Mouse (Mus musculus) thymus, adult 2 months (tissue): ENCODE measurements around the gene Gm47995. TPM values are rescaled to one million over a fixed set of nuclear protein-coding genes. Genes with fewer than 3 reads are reported as not detected.
"Not testable (repeated sequence)": the region's sequence is repeated elsewhere in the genome, so short reads cannot be mapped to it uniquely, and the experiment has no call there.

Experiments
- DNase-seq: peaks from one replicate; pipeline ENCODE4 v3.0.0; 2021
- H3K27ac ChIP-seq: fragments of 200-500 bp; 2 replicates; pipeline ENCODE4 v1.5.1; 2012; ENCODE audit warnings: low read length, control low read depth; ENCODE audit not compliant: control insufficient read depth, insufficient read depth
- H3K27me3 ChIP-seq: fragments of 200-500 bp; 2 replicates; pipeline ENCODE4 v1.6.1; 2012; ENCODE audit warnings: mild to moderate bottlenecking, low read length, moderate library complexity, mixed read lengths; ENCODE audit not compliant: control insufficient read depth, insufficient read depth
- H3K36me3 ChIP-seq: fragments of 200-500 bp; 2 replicates; pipeline ENCODE4 v1.6.1; 2012; ENCODE audit warnings: mild to moderate bottlenecking, low read length, moderate library complexity; ENCODE audit not compliant: control insufficient read depth, insufficient read depth
- H3K4me1 ChIP-seq: fragments of 200-500 bp; replicated peaks from 2 replicates; pipeline ENCODE4 v1.6.1; 2012; ENCODE audit warnings: low read length; ENCODE audit not compliant: control insufficient read depth, insufficient read depth
- H3K4me3 ChIP-seq: fragments of 200-500 bp; 2 replicates; pipeline ENCODE4 v1.5.1; 2012; ENCODE audit warnings: mild to moderate bottlenecking, low read length, control low read depth, moderate library complexity; ENCODE audit not compliant: control insufficient read depth, insufficient read depth
- CTCF ChIP-seq: fragments of 200-500 bp; IDR thresholded peaks from 2 replicates; pipeline ENCODE4 v1.5.1; 2012; ENCODE audit warnings: mild to moderate bottlenecking, control low read depth, low read length, moderate library complexity, borderline replicate concordance; ENCODE audit not compliant: control insufficient read depth, poor library complexity, insufficient read depth; ENCODE audit errors: extremely low read depth
- POLR2A ChIP-seq: fragments of 200-500 bp; IDR thresholded peaks from 2 replicates; pipeline ENCODE4 v1.6.1; 2012; ENCODE audit warnings: mild to moderate bottlenecking, low read length, control low read depth, moderate library complexity; ENCODE audit not compliant: control insufficient read depth, poor library complexity, insufficient read depth; ENCODE audit errors: extremely low read depth
- WGBS: fragments of 180-500 bp; shearing (Covaris S2); methylation state at CpG from one replicate; pipeline ENCODE4 v1.1.7; 2018; 5-methylcytosine and 5-hydroxymethylcytosine counted together
- polyA plus RNA-seq: library from polyadenylated mRNA; depleted of rRNA; stranded (reverse); fragments of >200 nt; gene quantifications from 2 replicates; pipeline ENCODE4 v1.2.3, GENCODE M21; 2012

Gene Gm47995
- polyA plus RNA-seq, 1 experiment: not detected

DNA sequence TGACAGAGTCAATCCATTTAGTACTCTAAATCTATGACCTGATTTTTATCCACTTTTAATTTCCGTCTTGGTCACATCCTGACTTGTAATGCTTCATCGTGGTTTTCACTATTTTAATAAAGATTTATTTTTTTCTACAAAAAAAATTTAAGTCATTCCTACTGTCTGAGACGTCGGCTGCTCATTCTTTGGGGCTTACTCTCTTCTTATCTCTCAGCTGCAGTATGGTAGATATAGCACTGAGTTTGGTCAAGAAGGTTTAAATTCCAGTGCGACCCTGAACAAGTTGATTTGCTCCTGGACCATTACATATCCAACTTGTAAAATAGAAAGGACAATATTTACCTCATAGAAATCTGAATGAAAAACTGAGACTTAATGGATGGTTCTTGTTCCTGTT is 13.4 kb downstream of the Gm47995 start:
- not testable (repeated sequence) for H3K27ac ChIP-seq, H3K36me3 ChIP-seq, DNase-seq, H3K4me3 ChIP-seq, H3K27me3 ChIP-seq, H3K4me1 ChIP-seq
- 97% methylated on average over 5 of the region's 5 CpGs for WGBS

DNA sequence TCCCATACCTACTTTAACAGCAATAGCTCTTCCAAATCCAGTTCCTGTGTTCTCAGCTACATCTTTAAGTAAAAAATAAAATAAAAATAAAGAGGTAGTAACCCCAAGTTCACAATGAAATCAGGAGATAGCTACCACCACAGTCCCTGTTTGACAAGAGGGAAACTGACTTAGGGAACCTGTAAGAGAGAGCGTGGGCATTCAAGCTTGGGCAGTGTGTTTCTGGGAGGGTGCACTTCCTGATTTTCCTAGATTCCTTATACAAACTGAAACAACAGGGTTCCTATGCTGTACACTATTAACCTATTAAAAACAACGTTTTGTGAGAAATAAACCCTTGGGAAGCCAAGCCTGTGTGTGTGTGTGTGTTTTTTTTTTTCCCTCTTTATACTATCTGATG is 16.6 kb downstream of the Gm47995 start:
- Histone ChIP-seq H3K4me1 (0 out of 2 replicates have a peak, but pooled peaks cover 3% of the 10 kb centered on the region), H3K27ac (no peak overlapping the region), H3K36me3 (no peaks in the 10 kb centered on the region), H3K4me3 (no peak overlapping the region), H3K27me3 (no peaks in the 10 kb centered on the region)
- DNase-seq: no peak
- TF ChIP-seq CTCF (no peak), POLR2A (no peak)
- 43% methylated on average over 2 of the region's 2 CpGs for WGBS

DNA sequence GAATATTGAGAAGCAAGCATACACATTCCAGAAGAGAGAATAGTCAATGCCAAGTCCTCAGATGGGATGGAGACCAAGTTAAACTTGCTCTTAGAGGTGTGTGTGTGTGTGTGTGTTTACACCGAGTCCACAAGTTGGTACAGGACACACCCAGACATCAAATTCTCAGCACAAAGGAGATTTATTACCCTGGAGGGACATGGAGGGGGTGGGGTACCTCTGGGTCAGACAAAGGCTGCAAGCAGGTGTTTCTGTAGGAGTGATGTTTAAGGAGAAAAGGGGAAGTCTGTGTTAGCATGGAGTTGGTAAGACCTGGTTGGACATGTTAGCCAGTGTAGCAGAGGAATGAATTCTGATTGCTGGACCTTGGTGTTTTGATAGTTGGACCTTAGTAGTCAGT is 17.7 kb downstream of the Gm47995 start:
- H3K4me3 ChIP-seq: no peak overlapping the region
- WGBS: 10% methylated on average over 1 of the region's 1 CpGs
- no peak overlapping the region for H3K27ac ChIP-seq
- H3K36me3 ChIP-seq: no peaks in the 10 kb centered on the region
- 0 out of 2 replicates have a peak, but pooled peaks cover 3% of the 10 kb centered on the region for H3K4me1 ChIP-seq
- H3K27me3 ChIP-seq: no peaks in the 10 kb centered on the region
- no peak for DNase-seq
- TF ChIP-seq CTCF (no peak), POLR2A (no peak)

GRCm38 (mm10) chr1:151216417-151216816 is 18.2 kb downstream of the Gm47995 start:
- no peaks in the 10 kb centered on the region for H3K27me3 ChIP-seq
- WGBS: 83% methylated on average over 3 of the region's 3 CpGs
- H3K4me1 ChIP-seq: 0 out of 2 replicates have a peak, but pooled peaks cover 3% of the 10 kb centered on the region
- H3K36me3 ChIP-seq: no peaks in the 10 kb centered on the region
- DNase-seq: no peak
- TF ChIP-seq POLR2A (no peak), CTCF (no peak)
- no peak overlapping the region for H3K27ac ChIP-seq
- H3K4me3 ChIP-seq: no peak overlapping the region

DNA sequence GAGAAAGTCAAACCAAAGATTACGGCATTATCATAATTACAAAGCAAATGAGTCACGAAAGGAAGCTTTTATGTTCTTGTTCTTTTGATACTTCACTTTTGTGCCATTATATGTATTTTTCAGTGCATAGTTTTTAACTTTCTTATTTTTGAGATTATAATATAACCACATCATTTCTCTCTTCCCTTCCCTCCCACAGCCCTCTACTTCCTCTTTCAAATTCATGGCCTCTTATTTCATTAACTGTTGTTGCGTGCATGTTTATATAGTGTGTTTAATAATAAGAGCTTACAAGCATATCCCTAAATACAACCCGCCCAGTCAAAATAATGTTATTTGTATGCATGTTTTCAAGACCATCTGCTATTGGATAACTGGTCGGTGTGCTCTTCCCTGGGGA is 20.8 kb downstream of the Gm47995 start:
- DNase-seq: no peak
- TF ChIP-seq POLR2A (no peak), CTCF (no peak)
- Histone ChIP-seq H3K27ac (no peak overlapping the region), H3K36me3 (no peaks in the 10 kb centered on the region), H3K4me3 (no peak overlapping the region), H3K27me3 (no peaks in the 10 kb centered on the region), H3K4me1 (0 out of 2 replicates have a peak, but pooled peaks cover 3% of the 10 kb centered on the region)
- 82% methylated on average over 5 of the region's 5 CpGs for WGBS

DNA sequence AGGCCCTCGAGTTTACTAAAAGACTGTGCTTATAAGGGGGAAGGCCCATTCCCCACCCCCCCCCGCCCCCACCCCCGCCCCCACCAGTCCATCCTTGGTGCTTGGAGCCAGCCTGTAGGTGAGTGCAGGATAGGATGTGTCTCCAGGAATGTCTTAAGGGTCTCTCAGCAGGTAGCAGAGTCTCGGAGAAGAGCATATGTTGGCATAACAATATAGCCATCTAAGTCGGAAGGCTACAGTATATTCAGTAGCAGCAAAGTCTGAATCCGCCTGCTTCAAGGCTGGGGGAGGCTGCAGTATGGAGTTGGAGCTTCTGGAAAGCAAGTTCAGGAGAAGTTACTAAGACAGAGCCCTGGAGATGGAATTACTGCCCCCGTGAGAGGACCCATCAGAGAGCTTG is 21.9 kb downstream of the Gm47995 start:
- H3K27ac ChIP-seq: no peak overlapping the region
- no peaks in the 10 kb centered on the region for H3K36me3 ChIP-seq
- no peaks in the 10 kb centered on the region for H3K27me3 ChIP-seq
- WGBS: 94% methylated on average over 7 of the region's 7 CpGs
- no peak overlapping the region for H3K4me3 ChIP-seq
- no peak for DNase-seq
- TF ChIP-seq CTCF (no peak), POLR2A (no peak)
- 0 out of 2 replicates have a peak, but pooled peaks cover 3% of the 10 kb centered on the region for H3K4me1 ChIP-seq

DNA sequence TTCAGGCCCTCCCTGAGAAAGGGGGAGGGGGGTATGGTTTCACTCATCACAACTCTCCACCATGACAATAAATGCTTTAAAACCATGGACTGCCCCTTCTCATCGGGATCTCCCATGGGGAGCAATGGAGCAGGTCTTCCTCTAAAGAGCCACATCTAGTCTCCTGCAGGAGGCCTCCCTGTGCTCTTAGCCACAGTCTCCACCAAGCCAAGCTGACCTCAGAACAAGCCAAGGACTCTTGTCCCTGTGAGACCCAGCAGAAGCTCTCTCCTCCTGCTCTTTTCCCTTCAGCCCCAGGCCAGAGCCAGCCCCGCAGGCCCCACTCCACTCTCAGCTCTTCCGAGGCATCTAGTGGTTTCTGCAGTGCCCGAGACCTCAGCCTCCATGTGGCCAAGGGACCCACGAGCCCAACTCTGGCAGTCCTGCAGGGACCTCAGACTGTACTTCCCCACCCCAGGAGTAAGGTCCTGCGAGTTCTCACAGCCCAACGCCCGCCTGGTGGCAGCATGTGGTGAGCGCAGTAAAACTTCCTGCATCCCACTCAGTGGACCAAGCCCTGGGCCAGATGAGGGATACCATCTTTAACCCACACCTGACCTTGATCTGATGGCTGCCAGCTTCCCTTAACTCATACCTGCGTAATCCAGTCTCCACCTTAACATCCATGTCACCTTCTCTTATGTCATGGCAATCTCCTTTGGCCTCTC is 24.5 kb downstream of the Gm47995 start:
- H3K4me1 ChIP-seq: no peaks in the 10 kb centered on the region
- no peak for DNase-seq
- H3K27ac ChIP-seq: no peak overlapping the region
- H3K36me3 ChIP-seq: no peaks in the 10 kb centered on the region
- WGBS: 85% methylated on average over 10 of the region's 10 CpGs
- H3K27me3 ChIP-seq: no peaks in the 10 kb centered on the region
- H3K4me3 ChIP-seq: no peak overlapping the region
- TF ChIP-seq CTCF: no peak
- TF ChIP-seq POLR2A: no peak
